Mouse (Mus musculus): Measurements from ENCODE around the gene B3glct. TPM values are rescaled to one million over a fixed set of nuclear protein-coding genes. Genes with fewer than 3 reads are reported as not detected.
A peak's percentile ranks its signal among the peaks of the same experiment; 100 is the strongest.

The B3glct gene
- polyA plus RNA-seq, 1 experiment from 2014 or later, result 16.7 TPM

GRCm38 (mm10) chr5:149663417-149663816 lies 14.6 kb upstream of the B3glct start:
- no peak for TF ChIP-seq CTCF (IDR thresholded peaks at IDR 0.05)
- ATAC-seq, result no peak
- ChIA-PET POLR2A (no interaction called here), CTCF (interaction anchor here (1.1 kb wide), 1 partner anchor 15 kb away, joined by 8 read pairs; the partner anchor contains the start of gene B3glct)
- DNase-seq (ENCODE audit: low read depth, low spot score), result no peak
- H3K27me3 ChIP-seq, result no peaks in the 10 kb centered on the region
- in situ Hi-C loops (cut with MboI; ENCODE audit: low pct_unique_long_range_greater_than_20kb), result no loop called here

- TF ChIP-seq CTCF (IDR thresholded peaks at IDR 0.05), result no peak
- ATAC-seq, result no peak
- no peak for DNase-seq (ENCODE audit: low read depth, low spot score)
- H3K27me3 ChIP-seq, result no peaks in the 10 kb centered on the region
- in situ Hi-C loops (cut with MboI; ENCODE audit: low pct_unique_long_range_greater_than_20kb), result no loop called here
- ChIA-PET CTCF (interaction anchor here (0.8 to 2.3 kb wide), 8 partner anchors 10 to 187 kb away, joined by 3 to 11 read pairs (median 4); no protein-coding TSS in a partner anchor), POLR2A (no interaction called here)
Measured at GRCm38 (mm10) chr5:149677196-149677595, 834 bp upstream of the B3glct start.

GRCm38 (mm10) chr5:149678990-149679348 lies 939 bp downstream of the B3glct start:
- ChIA-PET POLR2A (no interaction called here), CTCF (interaction anchor here (1.3 to 2.3 kb wide), 5 partner anchors 9 to 21 kb away, joined by 3 to 11 read pairs (median 6); no protein-coding TSS in a partner anchor)
- no peak for TF ChIP-seq CTCF (IDR thresholded peaks at IDR 0.05)
- in situ Hi-C loops (cut with MboI; ENCODE audit: low pct_unique_long_range_greater_than_20kb), result no loop called here
- ATAC-seq, result no peak
- no peaks in the 10 kb centered on the region for H3K27me3 ChIP-seq
- no peak for DNase-seq (ENCODE audit: low read depth, low spot score)

DNA sequence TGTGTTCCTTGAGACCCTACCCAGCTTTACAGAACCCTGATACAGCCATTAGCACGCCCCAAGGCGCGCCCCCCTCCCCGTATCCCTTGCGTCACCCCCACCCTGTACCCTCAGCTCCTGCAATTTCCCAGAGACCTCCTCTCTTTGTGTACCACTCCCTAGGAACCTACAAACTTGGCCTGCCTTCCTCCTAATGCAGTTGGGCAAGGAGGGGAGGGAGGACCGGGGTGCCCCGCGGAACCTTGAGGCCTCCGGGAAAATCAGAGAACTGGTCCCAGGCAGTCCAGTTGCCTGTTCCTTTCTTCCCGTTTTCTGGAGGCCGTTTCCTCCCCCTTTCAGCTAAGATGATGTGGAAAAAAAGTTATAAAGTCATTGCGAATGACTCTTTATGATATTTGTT lies 1.3 kb downstream of the B3glct start:
- H3K27me3 ChIP-seq, result no peaks in the 10 kb centered on the region
- in situ Hi-C loops (cut with MboI; ENCODE audit: low pct_unique_long_range_greater_than_20kb), result no loop called here
- TF ChIP-seq CTCF (IDR thresholded peaks at IDR 0.05), result no peak
- ATAC-seq, result no peak
- no peak for DNase-seq (ENCODE audit: low read depth, low spot score)
- CTCF ChIA-PET, result interaction anchor here (1.3 to 2.1 kb wide), 3 partner anchors 13 to 21 kb away, joined by 3 to 8 read pairs (median 4); no protein-coding TSS in a partner anchor
- POLR2A ChIA-PET, result no interaction called here

DNA sequence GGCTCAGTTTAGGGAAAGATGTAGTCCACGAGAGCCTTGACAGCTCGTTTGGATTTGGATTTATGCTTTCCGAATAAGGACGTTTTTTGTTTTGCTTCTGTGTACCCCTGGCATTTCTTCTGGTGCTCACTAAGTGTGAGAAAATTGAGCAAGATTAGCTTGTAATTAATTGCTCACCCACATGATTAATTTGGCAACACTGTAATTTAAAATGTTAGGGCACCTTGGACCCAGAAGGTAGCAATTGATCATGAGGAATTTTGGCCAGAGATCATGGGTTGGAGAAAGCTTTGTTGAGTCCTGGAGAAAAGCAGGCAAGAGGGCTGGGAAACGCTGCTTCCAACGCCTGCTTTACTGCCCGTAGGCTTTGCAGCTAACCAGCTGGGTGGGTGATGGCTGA lies 1.9 kb downstream of the B3glct start:
- CTCF ChIA-PET, result interaction anchor here (0.6 kb wide), 1 partner anchor 8 kb away, joined by 4 read pairs; no protein-coding TSS in a partner anchor
- in situ Hi-C loops (cut with MboI; ENCODE audit: low pct_unique_long_range_greater_than_20kb), result no loop called here
- no peaks in the 10 kb centered on the region for H3K27me3 ChIP-seq
- no peak for DNase-seq (ENCODE audit: low read depth, low spot score)
- no peak for ATAC-seq
- TF ChIP-seq CTCF (IDR thresholded peaks at IDR 0.05), result no peak
- POLR2A ChIA-PET, result no interaction called here

- POLR2A ChIA-PET, result no interaction called here
- no peak for TF ChIP-seq CTCF (IDR thresholded peaks at IDR 0.05)
- H3K27me3 ChIP-seq, result no peaks in the 10 kb centered on the region
- in situ Hi-C loops (cut with MboI; ENCODE audit: low pct_unique_long_range_greater_than_20kb), result no loop called here
- ATAC-seq (no peak), DNase-seq (ENCODE audit: low read depth, low spot score) (no peak)
- CTCF ChIA-PET, result no interaction called here
Measured at GRCm38 (mm10) chr5:149680946-149681345, 2.9 kb downstream of the B3glct start.

DNA sequence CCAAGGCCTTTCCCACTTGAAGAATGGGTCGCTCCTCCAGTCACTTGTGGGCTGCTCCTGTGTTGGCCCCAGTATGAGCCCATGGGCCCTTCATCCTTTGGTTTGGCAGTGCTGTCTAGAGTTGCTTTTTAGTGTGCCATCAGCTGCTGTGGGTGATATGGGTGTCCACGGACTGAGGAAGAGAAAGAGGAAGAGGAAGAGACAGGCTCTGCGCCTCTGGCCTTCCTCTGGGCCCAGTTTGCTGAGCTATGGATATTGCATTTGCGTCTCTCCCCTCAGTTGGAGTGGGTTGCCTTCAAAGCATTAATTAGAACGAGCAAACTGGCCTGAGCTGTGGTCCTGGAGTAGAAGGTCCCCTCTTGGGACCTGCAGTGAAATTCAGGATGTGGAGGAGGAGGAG lies 11.8 kb downstream of the B3glct start:
- H3K27me3 ChIP-seq, result no peaks in the 10 kb centered on the region
- in situ Hi-C loops (cut with MboI; ENCODE audit: low pct_unique_long_range_greater_than_20kb), result no loop called here
- TF ChIP-seq CTCF (IDR thresholded peaks at IDR 0.05), result no peak
- POLR2A ChIA-PET, result no interaction called here
- CTCF ChIA-PET, result interaction anchor here (2.8 kb wide), 1 partner anchor 12 kb away, joined by 11 read pairs; the partner anchor contains the start of gene B3glct
- no peak for DNase-seq (ENCODE audit: low read depth, low spot score)
- ATAC-seq, result no peak

DNA sequence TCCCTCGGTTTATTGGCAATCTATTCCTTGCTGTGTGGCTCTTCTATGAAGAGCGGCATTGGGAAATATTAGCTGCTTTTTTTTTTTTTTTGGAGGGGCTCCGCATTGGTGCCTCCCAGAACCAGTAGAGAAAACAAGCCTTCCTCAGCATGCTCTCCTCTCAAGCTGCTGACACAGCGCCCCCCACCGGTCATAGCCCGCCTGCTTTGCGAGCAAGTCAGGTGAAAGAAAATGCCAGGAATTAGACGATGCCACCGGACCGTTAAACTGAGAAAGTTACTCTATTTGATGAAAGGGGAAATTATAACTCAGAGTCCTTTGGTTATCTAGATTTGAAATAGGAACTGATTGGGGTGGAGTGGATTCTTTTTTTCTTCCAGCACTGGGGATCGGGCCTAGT lies 14.5 kb downstream of the B3glct start:
- in situ Hi-C loops (cut with MboI; ENCODE audit: low pct_unique_long_range_greater_than_20kb), result no loop called here
- H3K27me3 ChIP-seq, result no peaks in the 10 kb centered on the region
- no peak for DNase-seq (ENCODE audit: low read depth, low spot score)
- ChIA-PET CTCF (interaction anchor here (0.7 to 1.3 kb wide), 3 partner anchors 10 to 159 kb away, joined by 3 to 4 read pairs (median 4); partner anchors contain the start of gene B3glct), POLR2A (no interaction called here)
- ATAC-seq, result no peak
- peak; percentile 22 for TF ChIP-seq CTCF (IDR thresholded peaks at IDR 0.05)

DNA sequence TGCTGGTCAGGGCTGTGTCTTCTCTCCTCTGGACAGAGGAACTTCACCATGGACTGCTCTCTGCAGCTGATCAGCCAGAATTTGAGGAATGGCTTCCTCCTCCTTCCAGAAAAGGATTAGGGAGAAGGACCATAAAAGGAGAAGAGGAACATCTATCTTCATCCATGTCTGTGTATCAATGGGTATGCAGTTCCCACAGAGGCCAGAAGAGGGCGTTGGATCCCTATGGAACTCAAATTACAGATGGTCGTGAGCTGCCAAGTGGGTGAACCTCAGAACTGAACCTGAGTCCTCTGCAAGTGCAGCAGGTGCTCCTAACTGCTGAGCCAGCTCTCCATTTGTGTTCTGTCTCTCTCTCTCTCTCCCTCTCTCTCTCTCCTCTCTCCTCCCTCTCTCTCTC lies 15.2 kb downstream of the B3glct start:
- no peak for DNase-seq (ENCODE audit: low read depth, low spot score)
- in situ Hi-C loops (cut with MboI; ENCODE audit: low pct_unique_long_range_greater_than_20kb), result no loop called here
- POLR2A ChIA-PET, result no interaction called here
- peak; percentile 21 for TF ChIP-seq CTCF (IDR thresholded peaks at IDR 0.05)
- H3K27me3 ChIP-seq, result no peaks in the 10 kb centered on the region
- ATAC-seq, result no peak
- CTCF ChIA-PET, result interaction anchor here (0.7 to 1.3 kb wide), 2 partner anchors 9 to 158 kb away, joined by 3 to 4 read pairs; no protein-coding TSS in a partner anchor

DNA sequence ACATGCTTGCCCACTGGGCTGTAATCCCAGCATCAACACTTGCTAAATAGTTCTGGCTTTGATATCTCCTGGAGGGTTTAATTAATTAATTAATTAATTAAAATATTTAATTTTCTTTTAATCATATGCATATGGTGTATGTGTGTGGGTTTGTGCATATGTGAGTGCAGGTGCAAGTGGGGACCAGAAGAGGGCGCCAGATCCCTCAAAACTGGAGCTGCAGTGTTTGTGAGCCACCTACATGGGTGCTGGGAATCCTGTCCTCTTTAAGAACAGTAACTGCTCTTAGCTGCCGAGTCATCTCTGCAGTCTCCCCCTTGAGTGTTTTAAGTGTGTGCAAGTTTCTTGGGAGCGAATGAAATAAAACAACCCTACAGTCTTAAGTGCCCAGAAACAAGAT lies 15.9 kb downstream of the B3glct start:
- DNase-seq (ENCODE audit: low read depth, low spot score), result no peak
- ChIA-PET CTCF (no interaction called here), POLR2A (no interaction called here)
- H3K27me3 ChIP-seq, result no peaks in the 10 kb centered on the region
- in situ Hi-C loops (cut with MboI; ENCODE audit: low pct_unique_long_range_greater_than_20kb), result no loop called here
- TF ChIP-seq CTCF (IDR thresholded peaks at IDR 0.05), result peak; percentile 31
- no peak for ATAC-seq

DNA sequence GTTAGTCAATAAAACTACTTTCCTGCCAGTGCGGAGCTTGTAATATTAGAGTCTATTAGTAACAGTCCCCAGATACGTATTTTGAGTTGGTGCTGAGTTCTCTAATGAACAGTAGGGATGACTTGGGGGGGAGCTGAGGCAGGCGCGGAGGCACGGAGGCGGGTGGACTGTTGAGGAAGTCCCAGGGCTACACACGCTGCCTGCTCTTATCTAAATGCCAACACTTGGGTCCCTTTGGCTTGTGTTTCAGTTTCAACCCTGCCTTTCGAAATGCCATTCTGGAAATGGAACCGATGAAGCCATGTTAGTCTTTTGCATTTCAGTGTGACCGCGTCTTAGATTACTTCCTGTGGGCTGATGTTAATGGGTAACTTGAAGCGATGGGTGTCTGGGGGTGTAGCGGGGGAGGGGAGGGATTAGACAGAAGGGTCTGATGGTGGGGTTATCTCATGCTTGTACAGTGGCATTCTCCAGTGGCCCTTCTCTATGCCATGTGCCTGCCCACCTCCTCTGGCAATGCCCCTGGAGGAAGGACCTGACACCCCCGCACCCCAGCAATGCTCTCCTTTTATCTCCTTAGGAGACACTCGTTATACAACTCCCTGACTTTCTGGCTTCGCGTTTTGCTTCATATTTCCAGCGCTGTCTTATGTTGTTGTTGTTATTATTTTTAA lies 17.2 kb downstream of the B3glct start:
- ChIA-PET CTCF (interaction anchor here (1.0 kb wide), 1 partner anchor 17 kb away, joined by 3 read pairs; the partner anchor contains the start of gene B3glct), POLR2A (no interaction called here)
- in situ Hi-C loops (cut with MboI; ENCODE audit: low pct_unique_long_range_greater_than_20kb), result no loop called here
- DNase-seq (ENCODE audit: low read depth, low spot score) (no peak), ATAC-seq (no peak)
- no peak for TF ChIP-seq CTCF (IDR thresholded peaks at IDR 0.05)
- H3K27me3 ChIP-seq, result no peaks in the 10 kb centered on the region
